Mouse (Mus musculus): Measurements from ENCODE around the gene Ceacam13. TPM values are rescaled to one million over a fixed set of nuclear protein-coding genes. Genes with fewer than 3 reads are reported as not detected.

Gene Ceacam13
- not detected in 2 replicates for polyA plus RNA-seq (2012; rRNA removed)

GRCm38 (mm10) chr7:18009589-18009988, at the start of gene Ceacam13:
Ceacam13 (plus strand) TSS chr7:18009889.

GRCm38 (mm10) chr7:17971824-17972223, 37.9 kb upstream of the Ceacam13 start, which contains the start of gene Ceacam11:
Ceacam11 (plus strand) TSS chr7:17972124.

DNA sequence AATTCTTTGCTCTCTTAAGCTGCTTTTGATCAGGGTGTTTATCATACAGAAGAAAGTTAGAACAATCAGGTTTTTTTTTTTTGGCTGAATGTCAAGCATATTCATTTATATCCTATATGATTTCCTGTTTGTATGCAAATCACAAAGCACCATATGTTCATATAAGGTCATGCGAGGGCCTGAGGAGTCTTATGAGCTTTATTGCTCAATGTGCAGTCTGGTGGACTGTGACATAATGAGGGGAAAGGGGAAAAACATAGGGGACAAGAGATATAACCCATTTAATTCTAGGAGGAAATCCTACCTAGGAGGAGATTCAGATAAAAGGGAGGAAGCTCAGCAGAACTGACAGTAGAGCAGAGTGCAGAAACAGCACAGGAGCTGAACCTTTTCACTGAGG, 55.9 kb downstream of the Ceacam13 start, which contains the start of gene Ceacam12:
TSS of gene Ceacam12 (plus strand) at position 301 of the 400 bp plus-strand sequence.

Other genes with a start within 250 kb of the Ceacam13 start
- gene Ceacam14, start 197.3 kb upstream of the Ceacam13 start, polyA plus RNA-seq (2012; rRNA removed) = not detected in 2 replicates
- gene Gm5155, start 138.1 kb upstream of the Ceacam13 start, polyA plus RNA-seq (2012; rRNA removed) = not detected in 2 replicates
- not detected in 2 replicates for gene Ceacam11, start 37.8 kb upstream of the Ceacam13 start, polyA plus RNA-seq (2012; rRNA removed)
- not detected in 2 replicates for gene Ceacam12, start 56.0 kb downstream of the Ceacam13 start, polyA plus RNA-seq (2012; rRNA removed)
- gene Igfl3, start 166.6 kb downstream of the Ceacam13 start, polyA plus RNA-seq (2012; rRNA removed) = not detected in 2 replicates
- gene Mill1, start 235.5 kb downstream of the Ceacam13 start, polyA plus RNA-seq (2012; rRNA removed) = not detected in 2 replicates

Data from liver, embryonic 18 days (tissue).